Mouse (Mus musculus) G1E (cell line): Measurements from ENCODE around the gene Methig1. TPM values are rescaled to one million over a fixed set of nuclear protein-coding genes. Genes with fewer than 3 reads are reported as not detected.

Experiments
- ATAC-seq: 2 replicates; pipeline ENCODE4 v1.8.0; 2016; ENCODE audit warnings: mild to moderate bottlenecking; ENCODE audit not compliant: insufficient number of reproducible peaks, poor library complexity, low FRiP score, severe bottlenecking; ENCODE audit errors: extremely low read depth
- DNase-seq: peaks from one replicate; pipeline ENCODE4 v3.0.0; 2012; ENCODE audit warnings: low spot score
- H3K27me3 ChIP-seq: 2 replicates; pipeline ENCODE4 v1.6.1; 2012; ENCODE audit warnings: mild to moderate bottlenecking, low read length, inconsistent platforms; ENCODE audit not compliant: insufficient read depth
- H3K36me3 ChIP-seq: replicated peaks from 2 replicates; pipeline ENCODE3; 2012; ENCODE audit warnings: mild to moderate bottlenecking, inconsistent platforms
- H3K4me1 ChIP-seq: 2 replicates; pipeline ENCODE4 v1.6.1; 2012; ENCODE audit warnings: low read depth, low read length, inconsistent platforms, mixed read lengths; ENCODE audit not compliant: insufficient read depth
- H3K4me3 ChIP-seq: 2 replicates; pipeline ENCODE4 v1.5.1; 2012; ENCODE audit warnings: low read depth, mild to moderate bottlenecking, inconsistent platforms, low read length, moderate library complexity, mixed read lengths
- H3K9me3 ChIP-seq: replicated peaks from 2 replicates; pipeline ENCODE4 v1.6.1; 2012; ENCODE audit warnings: inconsistent platforms
- CTCF ChIP-seq: IDR thresholded peaks from 2 replicates; pipeline ENCODE4 v1.5.1; 2012; ENCODE audit warnings: low read depth, low read length, inconsistent platforms, mixed read lengths
- GATA1 ChIP-seq: IDR thresholded peaks from 2 replicates; pipeline ENCODE4 v1.6.1; 2012; ENCODE audit warnings: borderline replicate concordance, low read length, inconsistent platforms, mixed read lengths
- GATA2 ChIP-seq: IDR thresholded peaks from 2 replicates; pipeline ENCODE4 v1.6.1; 2012; ENCODE audit warnings: low read depth, low read length, inconsistent platforms, borderline replicate concordance
- POLR2AphosphoS5 ChIP-seq: IDR thresholded peaks from 2 replicates; pipeline ENCODE4 v1.6.1; 2012; ENCODE audit warnings: low read depth, low read length, inconsistent platforms; ENCODE audit not compliant: insufficient replicate concordance
- TAL1 ChIP-seq: conservative IDR thresholded peaks from 2 replicates; pipeline ENCODE4 v1.6.1; 2012; ENCODE audit warnings: low read depth, low read length, inconsistent platforms, mixed read lengths
- polyA plus RNA-seq: library from polyadenylated mRNA; stranded (reverse); fragments of >175 nt; gene quantifications from 2 replicates; pipeline ENCODE4 v1.2.3, GENCODE M21; 2012
- total RNA-seq, 2 experiments: library from RNA; stranded (forward) in 1 of 2; stranded (reverse) in 1 of 2; fragments of 200-1000 nt in 1 of 2; fragments of >200 nt in 1 of 2; fragmentation: Nextera tagmentation in 1 of 2; gene quantifications; 2 replicates each; pipeline ENCODE4 v1.2.3; 2014 to 2017

Gene Methig1
- total and polyA plus RNA-seq, 3 experiments: 0.22 TPM; not detected in 2

GRCm38 (mm10) chr15:100387544-100388223 lies 34.7 kb downstream of the Methig1 start:
- Histone ChIP-seq H3K27me3 (no peaks in the 10 kb centered on the region), H3K36me3 (peaks cover 48% of the 10 kb centered on the region), H3K9me3 (no peaks in the 10 kb centered on the region), H3K4me3 (no peak overlapping the region), H3K4me1 (peaks cover 45% of the 10 kb centered on the region)
- no peak for DNase-seq
- no peak for ATAC-seq
- no peak for TF ChIP-seq GATA1
- TF ChIP-seq GATA2: no peak
- no peak for TF ChIP-seq POLR2AphosphoS5
- no peak for TF ChIP-seq TAL1
- TF ChIP-seq CTCF: no peak

- Histone ChIP-seq H3K4me3 (no peak overlapping the region), H3K27me3 (no peaks in the 10 kb centered on the region), H3K4me1 (peaks cover 51% of the 10 kb centered on the region), H3K9me3 (no peaks in the 10 kb centered on the region), H3K36me3 (peaks cover 55% of the 10 kb centered on the region)
- no peak for TF ChIP-seq GATA1
- TF ChIP-seq GATA2: no peak
- TF ChIP-seq TAL1: no peak
- DNase-seq: no peak
- ATAC-seq: no peak
Measured at GRCm38 (mm10) chr15:100388224-100388835, 35.4 kb downstream of the Methig1 start.

- DNase-seq (no peak), ATAC-seq (no peak)
- TF ChIP-seq CTCF (no peak), POLR2AphosphoS5 (no peak)
- Histone ChIP-seq H3K36me3 (peaks cover 60% of the 10 kb centered on the region), H3K4me3 (no peak overlapping the region), H3K4me1 (peaks cover 56% of the 10 kb centered on the region), H3K27me3 (no peaks in the 10 kb centered on the region), H3K9me3 (no peaks in the 10 kb centered on the region)
Measured at GRCm38 (mm10) chr15:100388886-100389285, 35.9 kb downstream of the Methig1 start.

DNA sequence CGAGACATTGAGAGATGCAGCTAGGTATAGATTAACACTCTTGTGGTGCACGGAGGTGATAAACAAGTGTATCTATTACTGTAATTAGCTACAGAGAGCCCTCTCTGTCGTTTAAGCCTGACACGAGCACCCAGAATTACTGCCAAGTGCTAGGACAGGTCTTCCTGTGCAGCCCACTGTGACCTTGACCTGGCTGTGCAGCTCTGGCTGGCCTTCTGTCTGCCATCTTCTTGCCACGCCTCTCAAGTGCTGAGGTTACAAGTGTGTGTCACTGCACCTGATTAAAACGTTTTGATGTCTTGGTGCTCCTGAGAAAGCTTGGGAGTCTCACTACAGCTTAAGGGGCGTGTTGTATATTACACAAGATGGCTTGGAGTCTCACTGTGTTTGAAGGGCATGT lies 38.1 kb downstream of the Methig1 start:
- TF ChIP-seq TAL1 (no peak), GATA2 (no peak), POLR2AphosphoS5 (no peak), CTCF (no peak), GATA1 (no peak)
- no peak for ATAC-seq
- H3K4me1 ChIP-seq: peaks cover 60% of the 10 kb centered on the region

DNA sequence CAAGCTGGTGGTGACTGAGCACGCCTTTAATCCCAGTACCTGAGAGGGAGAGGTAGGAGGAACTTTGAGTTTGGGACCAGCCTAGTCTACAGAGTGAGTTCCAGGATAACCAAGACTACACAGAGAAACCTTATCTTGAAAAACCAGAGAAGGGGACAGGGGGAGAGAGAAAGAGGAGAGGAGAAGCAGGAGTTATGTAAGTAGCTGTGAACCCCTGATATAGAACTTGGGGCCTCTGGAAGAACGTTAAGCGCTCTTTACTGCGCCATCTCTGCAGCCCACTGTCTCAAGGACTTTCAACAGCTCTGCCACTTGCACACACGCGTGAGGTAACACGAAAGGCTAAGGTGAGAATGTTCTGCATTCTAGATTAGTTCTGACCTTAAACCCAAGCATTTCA lies 38.6 kb downstream of the Methig1 start:
- Histone ChIP-seq H3K36me3 (peaks cover 84% of the 10 kb centered on the region), H3K4me3 (no peak overlapping the region; the same call in 1 of the 2 replicates), H3K9me3 (no peaks in the 10 kb centered on the region), H3K4me1 (peaks cover 60% of the 10 kb centered on the region), H3K27me3 (no peaks in the 10 kb centered on the region)
- TF ChIP-seq CTCF (no peak), TAL1 (no peak), POLR2AphosphoS5 (no peak), GATA1 (no peak), GATA2 (no peak)
- ATAC-seq: no peak
- no peak for DNase-seq

More for the DNA sequence above, 38.1 kb downstream of the Methig1 start:
- Histone ChIP-seq H3K27me3 (no peaks in the 10 kb centered on the region), H3K4me3 (no peak overlapping the region), H3K9me3 (no peaks in the 10 kb centered on the region), H3K36me3 (peaks cover 82% of the 10 kb centered on the region)
- no peak for DNase-seq

DNA sequence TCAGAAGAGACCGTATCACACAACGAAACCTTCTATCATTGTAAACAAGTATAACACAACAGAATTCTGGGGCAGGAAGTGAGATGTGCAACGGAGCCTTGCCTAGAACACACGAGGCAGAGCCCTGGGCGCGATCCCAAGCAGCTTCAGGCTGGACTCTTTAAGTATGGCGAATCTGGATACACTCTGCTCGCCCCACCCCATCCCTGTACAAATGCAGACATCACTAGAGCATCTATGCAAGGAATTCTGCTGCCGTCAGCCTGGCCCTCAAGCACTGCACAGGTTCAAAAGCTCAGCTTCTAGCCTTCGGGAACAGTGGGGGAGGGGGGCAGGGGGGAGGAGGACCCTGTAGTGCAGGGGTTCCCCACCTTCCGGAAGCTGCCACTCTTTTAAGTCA lies 40.1 kb downstream of the Methig1 start:
- Histone ChIP-seq H3K27me3 (no peaks in the 10 kb centered on the region), H3K4me3 (no peak overlapping the region), H3K9me3 (no peaks in the 10 kb centered on the region), H3K4me1 (peaks cover 65% of the 10 kb centered on the region), H3K36me3 (peaks cover 89% of the 10 kb centered on the region)
- ATAC-seq: no peak
- TF ChIP-seq GATA2: no peak
- TF ChIP-seq GATA1: no peak
- no peak for TF ChIP-seq CTCF
- no peak for TF ChIP-seq TAL1
- no peak for TF ChIP-seq POLR2AphosphoS5
- DNase-seq: no peak
